Mouse (Mus musculus): ENCODE data around the gene B230307C23Rik. TPM values are rescaled to one million over a fixed set of nuclear protein-coding genes. Genes with fewer than 3 reads are reported as not detected.

The B230307C23Rik gene
- 23.2 and 25.1 TPM in 2 replicates for polyA plus RNA-seq (2015; fragmentation: Nextera tagmentation; extraction: Ambion mirVana)

DNA sequence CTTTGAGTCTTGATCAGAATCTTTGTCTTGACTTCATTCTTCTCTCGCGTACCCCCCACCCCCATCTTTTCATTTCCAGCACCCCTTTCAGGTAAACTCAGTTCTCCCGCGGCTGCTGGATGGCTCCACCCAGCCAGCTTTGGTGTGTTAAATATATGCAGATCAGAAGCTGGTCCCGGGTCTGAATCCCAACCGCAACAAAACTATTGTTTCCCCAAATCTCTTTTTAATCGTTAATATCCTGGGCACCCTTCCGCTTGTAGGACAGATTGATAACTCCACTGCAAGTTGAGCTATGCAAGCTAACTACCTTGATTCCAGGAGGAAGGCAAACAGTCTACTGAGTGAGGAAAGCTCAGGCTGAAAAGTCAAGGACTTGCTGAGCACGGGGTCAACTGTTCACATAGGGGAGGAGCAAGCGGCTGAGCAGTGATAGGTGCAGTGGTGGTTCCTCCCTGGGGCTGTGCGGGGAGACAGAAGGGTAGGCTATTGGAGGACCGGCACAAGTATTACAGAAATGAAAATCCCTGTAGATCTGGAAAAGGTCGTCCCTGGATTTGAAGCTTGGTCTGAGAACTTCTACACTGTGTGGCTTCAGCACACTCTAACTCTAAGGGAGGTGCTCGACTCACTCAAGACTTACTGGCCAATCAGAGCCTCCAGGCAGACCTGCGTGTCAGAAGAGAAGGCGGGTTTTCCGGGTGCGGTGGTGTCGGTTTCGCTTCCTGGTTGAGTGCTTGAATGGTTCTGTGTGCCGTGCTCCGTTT lies at the start of gene B230307C23Rik:
TSS of gene B230307C23Rik (plus strand) at position 700 of the 767 bp plus-strand sequence.

DNA sequence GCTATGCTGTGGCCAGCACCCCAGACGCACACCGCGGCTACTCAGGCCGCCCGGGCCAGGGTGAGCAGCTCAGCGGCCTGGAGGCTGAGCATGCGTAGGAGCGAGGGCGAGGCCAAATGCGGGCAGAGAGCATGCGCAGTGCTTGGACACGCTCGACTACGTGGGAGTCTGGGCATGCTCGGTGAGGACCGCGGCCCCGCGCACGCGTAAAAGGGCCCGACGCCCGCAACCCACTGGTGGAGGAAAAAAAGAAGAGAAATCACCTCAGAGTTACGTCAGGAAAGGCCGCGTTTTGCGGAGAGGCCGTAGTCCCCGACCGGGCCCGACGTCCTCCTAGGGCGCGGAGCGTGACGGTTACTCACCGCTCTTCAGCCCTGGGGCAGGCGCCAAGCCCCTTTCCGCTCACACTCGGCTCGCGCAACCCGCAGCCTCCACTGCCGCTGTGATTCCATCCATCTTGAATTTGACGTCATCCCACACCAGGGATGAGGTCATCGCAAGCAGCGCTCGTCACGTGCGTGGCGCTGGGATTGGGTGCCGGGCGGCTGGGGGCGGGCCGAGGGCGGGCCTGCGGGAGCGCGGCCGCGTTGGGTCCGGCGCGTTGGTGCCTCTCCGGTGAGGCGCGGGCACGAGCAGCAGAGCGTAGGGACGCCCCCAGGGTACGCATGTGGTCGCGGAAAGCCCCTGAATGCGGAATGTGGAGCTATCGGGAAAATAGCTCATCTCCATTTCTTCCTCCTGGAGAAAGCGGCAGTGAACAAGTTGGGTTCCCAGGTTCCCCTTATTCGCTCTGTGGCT lies 34.8 kb upstream of the B230307C23Rik start, which contains the start of the genes C2cd2 and Zbtb21:
TSS of gene C2cd2 (minus strand) at position 448 of the 798 bp plus-strand sequence.
TSS of gene Zbtb21 (minus strand) at position 472 of the 798 bp plus-strand sequence.

Other genes starting within 250 kb of the B230307C23Rik start
- gene Ripk4, start 233.5 kb upstream of the B230307C23Rik start, polyA plus RNA-seq (2015; fragmentation: Nextera tagmentation; extraction: Ambion mirVana) = 0.14 and 0.17 TPM in 2 replicates
- 4.2 and 5.7 TPM in 2 replicates for gene Prdm15, start 145.5 kb upstream of the B230307C23Rik start, polyA plus RNA-seq (2015; fragmentation: Nextera tagmentation; extraction: Ambion mirVana)
- gene C2cd2, start 34.7 kb upstream of the B230307C23Rik start, polyA plus RNA-seq (2015; fragmentation: Nextera tagmentation; extraction: Ambion mirVana) = 15.3 and 15.7 TPM in 2 replicates
- gene Zbtb21, start 34.7 kb upstream of the B230307C23Rik start, polyA plus RNA-seq (2015; fragmentation: Nextera tagmentation; extraction: Ambion mirVana) = 8.3 and 10.3 TPM in 2 replicates
- 7.3 and 9.5 TPM in 2 replicates for gene A630089N07Rik, start 85.1 kb downstream of the B230307C23Rik start, polyA plus RNA-seq (2015; fragmentation: Nextera tagmentation; extraction: Ambion mirVana)